Mouse (Mus musculus) thymus, postnatal 4 days (tissue): ENCODE data around the gene Icam4.
"Not testable (repeated sequence)": the region's sequence is repeated elsewhere in the genome, so short reads cannot be mapped to it uniquely, and the experiment has no call there.

Source experiments
- DNase-seq: peaks from one replicate; pipeline ENCODE4 v3.0.0; 2021

Gene Icam4

GRCm38 (mm10) chr9:21029291-21030054 is at the start of gene Icam4:
Gene Icam4 (plus strand): TSS chr9:21029373.
- peak; percentile 89 for DNase-seq

GRCm38 (mm10) chr9:20979769-20980168 is 49.4 kb upstream of the Icam4 start:
- DNase-seq = no peak

- no peak for DNase-seq
Measured at GRCm38 (mm10) chr9:20982171-20982570, 47.0 kb upstream of the Icam4 start.

- DNase-seq = peak; percentile 49
Measured at GRCm38 (mm10) chr9:20983169-20983568, 46.0 kb upstream of the Icam4 start.

- DNase-seq = no peak
Measured at GRCm38 (mm10) chr9:20986952-20987686, 42.1 kb upstream of the Icam4 start.

- peak; percentile 40 for DNase-seq
Measured at GRCm38 (mm10) chr9:20987953-20988352, 41.2 kb upstream of the Icam4 start.

- DNase-seq = peak; percentile 50
Measured at GRCm38 (mm10) chr9:20990861-20991260, 38.3 kb upstream of the Icam4 start.

GRCm38 (mm10) chr9:20991587-20991986 is 37.6 kb upstream of the Icam4 start:
- no peak for DNase-seq

GRCm38 (mm10) chr9:20993165-20993898 is 35.8 kb upstream of the Icam4 start:
- no peak for DNase-seq

- no peak for DNase-seq
Measured at GRCm38 (mm10) chr9:20995069-20995468, 34.1 kb upstream of the Icam4 start.

- no peak for DNase-seq
Measured at GRCm38 (mm10) chr9:20997065-20997464, 32.1 kb upstream of the Icam4 start.

GRCm38 (mm10) chr9:20998337-20998736 is 30.8 kb upstream of the Icam4 start:
- DNase-seq = not testable (repeated sequence)

GRCm38 (mm10) chr9:21000811-21001210 is 28.4 kb upstream of the Icam4 start:
- no peak for DNase-seq

GRCm38 (mm10) chr9:21001651-21002200 is 27.4 kb upstream of the Icam4 start:
- DNase-seq = no peak

GRCm38 (mm10) chr9:21002270-21002626 is 26.9 kb upstream of the Icam4 start:
- DNase-seq = no peak

GRCm38 (mm10) chr9:21002627-21003551 is 26.3 kb upstream of the Icam4 start, which contains the start of gene Mrpl4:
Gene Mrpl4 (plus strand): TSS chr9:21002738.
- peak; percentile 93 for DNase-seq

- no peak for DNase-seq
Measured at GRCm38 (mm10) chr9:21007313-21007952, 21.7 kb upstream of the Icam4 start.

GRCm38 (mm10) chr9:21008007-21008406 is 21.2 kb upstream of the Icam4 start:
- no peak for DNase-seq

- no peak for DNase-seq
Measured at GRCm38 (mm10) chr9:21010362-21010761, 18.8 kb upstream of the Icam4 start.

GRCm38 (mm10) chr9:21010939-21011541 is 18.1 kb upstream of the Icam4 start:
- not testable (repeated sequence) for DNase-seq

GRCm38 (mm10) chr9:21011846-21012312 is 17.3 kb upstream of the Icam4 start:
- no peak for DNase-seq
